Mouse (Mus musculus) midbrain, embryonic 13.5 days (tissue): ENCODE results near the gene Zfp69. TPM values are rescaled to one million over a fixed set of nuclear protein-coding genes. Genes with fewer than 3 reads are reported as not detected.

Experiments used
- ATAC-seq: fragments of 200-750 bp; cut with Nextera tagmentation; 2 replicates; pipeline ENCODE4 v1.8.0; 2017; ENCODE audit warnings: mild to moderate bottlenecking, moderate TSS enrichment, moderate library complexity
- H3K27ac ChIP-seq: fragments of 300-500 bp; sonication (generic); 2 replicates; pipeline ENCODE4 v1.5.1; 2015; ENCODE audit warnings: inconsistent platforms, mild to moderate bottlenecking, moderate library complexity
- H3K27me3 ChIP-seq: fragments of 300-500 bp; sonication (generic); 2 replicates; pipeline ENCODE4 v1.6.1; 2015; ENCODE audit warnings: mild to moderate bottlenecking, inconsistent platforms
- H3K36me3 ChIP-seq: fragments of 300-500 bp; sonication (generic); 2 replicates; pipeline ENCODE4 v1.6.1; 2015; ENCODE audit warnings: mild to moderate bottlenecking, inconsistent platforms
- H3K4me1 ChIP-seq: fragments of 300-500 bp; sonication (generic); replicated peaks from 2 replicates; pipeline ENCODE4 v1.6.1; 2015; ENCODE audit warnings: inconsistent platforms
- H3K4me2 ChIP-seq: fragments of 300-500 bp; sonication (generic); replicated peaks from 2 replicates; pipeline ENCODE4 v1.6.1; 2015; ENCODE audit warnings: moderate library complexity, mild to moderate bottlenecking, inconsistent platforms
- H3K4me3 ChIP-seq: fragments of 300-500 bp; sonication (generic); replicated peaks from 2 replicates; pipeline ENCODE4 v1.5.1; 2015; ENCODE audit warnings: mild to moderate bottlenecking, inconsistent platforms
- H3K9ac ChIP-seq: fragments of 300-500 bp; sonication (generic); replicated peaks from 2 replicates; pipeline ENCODE4 v1.6.1; 2015; ENCODE audit warnings: mild to moderate bottlenecking, inconsistent platforms
- H3K9me3 ChIP-seq: fragments of 300-500 bp; sonication (generic); 2 replicates; pipeline ENCODE4 v1.6.1; 2016; ENCODE audit warnings: mild to moderate bottlenecking, inconsistent platforms
- WGBS: fragments of 180-500 bp; shearing (Covaris S2); methylation state at CpG from one replicate; pipeline ENCODE4 v1.1.7; 2015; 5-methylcytosine and 5-hydroxymethylcytosine counted together
- polyA plus RNA-seq: library from polyadenylated mRNA; unstranded; fragments of >200 nt; fragmentation: Nextera tagmentation; extraction: Ambion mirVana; gene quantifications from 2 replicates; pipeline ENCODE4 v1.2.1, GENCODE M21; 2015

Gene Zfp69
- polyA plus RNA-seq, 1 experiment from 2014 or later: 9.4 TPM

- no peak overlapping the region for H3K27ac ChIP-seq
- WGBS: 82% methylated on average over 11 of the region's 11 CpGs
- H3K9me3 ChIP-seq: no peaks in the 10 kb centered on the region
- peaks cover 12% of the 10 kb centered on the region for H3K4me1 ChIP-seq
- no peaks in the 10 kb centered on the region for H3K36me3 ChIP-seq
- no peak overlapping the region for H3K9ac ChIP-seq
- no peak overlapping the region for H3K4me2 ChIP-seq
- H3K27me3 ChIP-seq: peaks cover 11% of the 10 kb centered on the region
- H3K4me3 ChIP-seq: no peak overlapping the region
- ATAC-seq: no peak
These were observed 57.7 kb downstream of the Zfp69 start for GRCm38 (mm10) chr4:120893656-120894401.

DNA sequence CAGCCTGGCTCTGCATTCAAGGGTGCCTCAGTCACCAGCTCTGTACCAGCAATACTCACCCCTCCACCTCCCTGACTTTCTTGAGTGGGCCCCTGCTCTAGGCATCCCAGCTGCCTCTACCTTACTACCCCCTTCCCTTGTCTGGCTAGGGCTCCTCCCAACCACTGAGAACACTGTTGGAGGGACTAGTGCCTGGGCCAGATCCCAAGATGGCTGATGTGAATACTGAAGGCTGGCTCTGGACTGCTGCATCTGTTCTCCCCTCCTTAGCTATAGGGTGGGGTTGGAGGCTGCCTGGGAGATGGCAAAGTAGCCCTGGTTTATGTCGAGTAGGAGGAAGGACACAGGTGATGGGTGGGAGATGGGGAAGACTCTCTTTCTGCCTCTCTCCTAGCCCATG is 59.0 kb downstream of the Zfp69 start:
- H3K4me3 ChIP-seq: no peak overlapping the region
- peaks cover 14% of the 10 kb centered on the region for H3K27me3 ChIP-seq
- no peak overlapping the region for H3K9ac ChIP-seq
- no peak for ATAC-seq
- H3K4me1 ChIP-seq: peaks cover 12% of the 10 kb centered on the region
- 67% methylated on average over 1 of the region's 1 CpGs for WGBS
- H3K9me3 ChIP-seq: no peaks in the 10 kb centered on the region
- no peaks in the 10 kb centered on the region for H3K36me3 ChIP-seq
- no peak overlapping the region for H3K4me2 ChIP-seq
- no peak overlapping the region for H3K27ac ChIP-seq

- H3K4me3 ChIP-seq: no peak overlapping the region
- H3K9ac ChIP-seq: no peak overlapping the region
- no peak overlapping the region for H3K27ac ChIP-seq
- peaks cover 12% of the 10 kb centered on the region for H3K4me1 ChIP-seq
- ATAC-seq: no peak
- no peaks in the 10 kb centered on the region for H3K36me3 ChIP-seq
- no peak overlapping the region for H3K4me2 ChIP-seq
- H3K27me3 ChIP-seq: peaks cover 19% of the 10 kb centered on the region
- no peaks in the 10 kb centered on the region for H3K9me3 ChIP-seq
These were observed 59.5 kb downstream of the Zfp69 start for GRCm38 (mm10) chr4:120891960-120892359.

DNA sequence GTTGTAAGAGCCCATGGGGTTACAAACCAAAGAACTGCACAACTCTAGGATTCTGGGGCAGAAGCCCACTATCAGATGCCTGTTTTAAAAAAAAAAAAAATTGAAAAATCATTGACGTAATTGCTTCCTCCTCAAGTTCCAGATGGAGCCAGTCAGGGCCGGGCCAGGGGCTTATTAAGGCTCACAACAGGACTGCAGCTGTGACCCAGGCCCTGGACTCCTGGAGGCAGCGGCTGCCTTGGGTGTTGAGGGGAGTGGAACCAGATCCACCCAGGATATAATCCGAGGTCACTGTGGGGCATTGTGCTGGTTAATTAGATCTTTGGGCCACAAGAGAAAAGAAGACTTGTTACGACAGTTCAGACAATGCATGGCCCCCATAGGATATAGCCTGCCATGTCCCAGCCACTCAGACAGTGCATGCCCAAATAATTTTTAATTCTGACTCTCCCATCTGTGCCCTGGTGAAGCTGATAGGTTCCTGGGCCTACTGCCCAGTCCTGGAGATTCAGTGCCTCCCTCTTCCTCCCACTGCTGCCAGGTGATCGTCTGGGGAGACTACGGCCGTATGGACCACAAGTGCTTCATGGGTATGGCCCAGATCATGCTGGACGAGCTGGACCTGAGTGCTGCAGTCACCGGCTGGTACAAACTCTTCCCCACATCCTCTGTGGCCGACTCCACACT is 60.6 kb downstream of the Zfp69 start:
- no peak overlapping the region for H3K4me2 ChIP-seq
- H3K9me3 ChIP-seq: no peaks in the 10 kb centered on the region
- peak; percentile 59 for ATAC-seq
- H3K9ac ChIP-seq: no peak overlapping the region
- H3K36me3 ChIP-seq: no peaks in the 10 kb centered on the region
- peaks cover 25% of the 10 kb centered on the region for H3K27me3 ChIP-seq
- peak overlapping the region; percentile 20; the same call in 1 of the 2 replicates for H3K27ac ChIP-seq
- no peak overlapping the region for H3K4me3 ChIP-seq
- peaks cover 15% of the 10 kb centered on the region for H3K4me1 ChIP-seq
- 42% methylated on average over 11 of the region's 11 CpGs for WGBS

- Histone ChIP-seq H3K27ac (no peak overlapping the region), H3K9me3 (no peaks in the 10 kb centered on the region), H3K9ac (no peak overlapping the region), H3K36me3 (no peaks in the 10 kb centered on the region), H3K4me2 (no peak overlapping the region), H3K4me1 (peaks cover 19% of the 10 kb centered on the region), H3K27me3 (peaks cover 32% of the 10 kb centered on the region), H3K4me3 (no peak overlapping the region)
- 71% methylated on average over 8 of the region's 8 CpGs for WGBS
- ATAC-seq: no peak
These were observed 62.6 kb downstream of the Zfp69 start for GRCm38 (mm10) chr4:120888884-120889283.

GRCm38 (mm10) chr4:120887381-120888112 is 64.0 kb downstream of the Zfp69 start:
- peaks cover 30% of the 10 kb centered on the region for H3K27me3 ChIP-seq
- no peak overlapping the region for H3K4me3 ChIP-seq
- no peak overlapping the region for H3K9ac ChIP-seq
- H3K36me3 ChIP-seq: no peaks in the 10 kb centered on the region
- no peak overlapping the region for H3K27ac ChIP-seq
- WGBS: 31% methylated on average over 8 of the region's 8 CpGs
- peaks cover 27% of the 10 kb centered on the region for H3K4me1 ChIP-seq
- no peak for ATAC-seq
- H3K4me2 ChIP-seq: no peak overlapping the region
- no peaks in the 10 kb centered on the region for H3K9me3 ChIP-seq

GRCm38 (mm10) chr4:120886811-120887210 is 64.7 kb downstream of the Zfp69 start:
- H3K27me3 ChIP-seq: peaks cover 30% of the 10 kb centered on the region
- no peak overlapping the region for H3K4me2 ChIP-seq
- WGBS: 87% methylated on average over 5 of the region's 5 CpGs
- no peak overlapping the region for H3K27ac ChIP-seq
- no peak overlapping the region for H3K4me3 ChIP-seq
- H3K9me3 ChIP-seq: no peaks in the 10 kb centered on the region
- H3K4me1 ChIP-seq: peaks cover 34% of the 10 kb centered on the region
- no peaks in the 10 kb centered on the region for H3K36me3 ChIP-seq
- H3K9ac ChIP-seq: no peak overlapping the region
- ATAC-seq: no peak

DNA sequence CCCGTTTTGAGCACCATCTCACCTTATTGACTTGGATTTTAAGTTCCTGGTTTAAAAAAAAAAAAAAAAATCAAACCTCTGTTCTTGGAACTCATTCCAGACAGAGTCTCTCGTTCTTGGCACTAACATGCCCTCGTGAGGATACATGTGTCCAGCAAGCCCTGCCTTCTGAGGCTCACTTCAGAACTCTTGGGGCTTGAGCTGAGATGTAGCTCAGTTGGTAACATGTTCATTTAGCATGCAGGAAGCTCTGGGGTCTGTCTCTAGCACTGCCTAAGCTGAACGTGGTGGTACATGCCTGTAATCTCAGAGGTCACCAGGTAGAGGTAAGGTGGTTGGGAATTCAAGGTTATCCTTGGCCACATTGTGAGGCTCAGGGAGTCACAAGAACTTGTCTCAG is 65.4 kb downstream of the Zfp69 start:
- no peak for ATAC-seq
- Histone ChIP-seq H3K4me1 (peaks cover 41% of the 10 kb centered on the region), H3K27ac (no peak overlapping the region), H3K36me3 (no peaks in the 10 kb centered on the region), H3K4me3 (no peak overlapping the region), H3K4me2 (no peak overlapping the region), H3K9me3 (no peaks in the 10 kb centered on the region), H3K27me3 (peaks cover 30% of the 10 kb centered on the region), H3K9ac (no peak overlapping the region)
- WGBS: 37% methylated on average over 4 of the region's 4 CpGs

DNA sequence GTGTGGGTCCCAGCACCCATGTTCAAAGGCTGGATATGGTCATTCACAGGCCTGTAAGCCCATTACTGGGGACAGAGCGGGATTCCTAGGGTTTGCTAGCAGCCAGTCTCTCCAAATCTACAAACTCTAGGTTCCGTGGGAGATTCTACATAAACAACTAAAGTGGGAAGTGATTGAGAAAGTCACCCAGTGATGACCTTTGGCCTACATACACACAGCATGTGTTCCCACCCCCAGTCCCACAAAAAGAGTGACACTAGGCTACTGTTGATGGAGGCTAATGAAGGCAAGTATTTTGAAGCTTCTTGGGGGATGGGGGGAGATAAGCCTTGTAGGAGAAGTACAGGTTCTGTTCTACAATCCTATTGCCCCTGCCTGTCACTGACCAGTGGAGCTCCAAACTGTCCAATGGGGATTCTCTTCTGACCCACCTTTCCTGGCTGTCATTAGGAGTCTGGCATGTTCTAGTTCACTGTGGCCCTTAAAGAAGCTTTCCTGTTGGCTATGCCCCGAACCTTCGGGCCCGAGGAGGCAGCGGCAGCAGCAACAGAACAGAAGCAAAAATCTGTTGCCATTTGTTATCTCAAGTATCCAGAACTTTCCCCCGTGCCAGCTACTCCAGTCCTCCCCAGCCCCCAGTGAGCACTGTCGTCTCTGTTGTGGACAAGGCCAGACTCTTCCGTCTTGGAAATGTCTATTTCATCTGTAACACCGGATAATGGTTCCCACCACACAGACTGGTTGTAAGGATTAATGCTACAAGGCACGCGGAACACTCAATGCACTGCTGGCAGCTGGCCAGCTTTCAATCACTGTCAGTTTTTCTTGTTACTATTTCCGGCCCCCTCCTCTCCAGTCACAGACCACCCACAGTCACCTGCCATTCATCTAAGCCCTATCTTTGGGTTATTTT is 66.0 kb downstream of the Zfp69 start:
- Histone ChIP-seq H3K36me3 (no peaks in the 10 kb centered on the region), H3K4me3 (no peak overlapping the region), H3K9me3 (no peaks in the 10 kb centered on the region), H3K4me1 (peaks cover 42% of the 10 kb centered on the region), H3K27me3 (peaks cover 35% of the 10 kb centered on the region), H3K27ac (no peak overlapping the region), H3K4me2 (no peak overlapping the region), H3K9ac (no peak overlapping the region)
- 40% methylated on average over 13 of the region's 13 CpGs for WGBS
- no peak for ATAC-seq

DNA sequence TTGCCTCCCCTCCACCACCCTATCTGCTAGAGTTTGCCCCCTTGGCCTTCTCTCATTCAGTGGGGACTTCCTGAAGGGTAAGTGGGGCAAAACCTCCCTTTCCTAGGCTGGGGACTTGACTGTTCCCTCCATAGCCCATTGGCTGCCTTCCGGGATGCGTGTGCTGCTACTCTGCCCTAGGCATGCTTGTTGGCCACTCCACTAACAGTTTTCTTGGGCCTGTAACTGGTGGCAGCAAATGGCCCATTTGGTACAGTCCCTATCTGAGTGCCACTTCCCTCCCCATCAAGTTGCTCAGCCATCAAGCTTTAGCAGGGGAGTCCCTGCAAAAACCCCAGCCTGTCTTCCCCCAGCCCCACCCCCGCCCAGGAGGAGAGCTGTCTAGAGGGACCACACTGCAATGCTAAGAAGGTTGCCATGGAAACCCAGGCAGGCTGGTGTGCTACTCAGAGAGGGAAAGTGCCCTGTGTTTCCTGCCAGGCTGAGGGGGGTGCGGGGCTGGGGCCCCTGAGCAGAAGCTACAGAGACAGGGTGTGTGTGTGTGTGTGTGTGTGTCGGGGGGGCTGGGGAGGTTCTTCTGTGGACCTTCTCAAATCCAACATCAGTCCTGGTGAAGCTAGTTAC is 69.4 kb downstream of the Zfp69 start:
- Histone ChIP-seq H3K4me3 (no peak overlapping the region), H3K27ac (no peak overlapping the region), H3K36me3 (no peaks in the 10 kb centered on the region), H3K4me1 (peaks cover 50% of the 10 kb centered on the region), H3K4me2 (peak overlapping the region; percentile 26; the same call in 1 of the 2 replicates), H3K9ac (no peak overlapping the region), H3K27me3 (peaks cover 31% of the 10 kb centered on the region), H3K9me3 (no peaks in the 10 kb centered on the region)
- peak; percentile 93 for ATAC-seq
- 28% methylated on average over 5 of the region's 5 CpGs for WGBS

- no peak for ATAC-seq
- H3K4me1 ChIP-seq: peaks cover 46% of the 10 kb centered on the region
- no peak overlapping the region for H3K27ac ChIP-seq
- no peaks in the 10 kb centered on the region for H3K9me3 ChIP-seq
- peaks cover 24% of the 10 kb centered on the region for H3K27me3 ChIP-seq
- no peaks in the 10 kb centered on the region for H3K36me3 ChIP-seq
- no peak overlapping the region for H3K4me3 ChIP-seq
- no peak overlapping the region for H3K9ac ChIP-seq
- no peak overlapping the region for H3K4me2 ChIP-seq
- WGBS: 51% methylated on average over 6 of the region's 6 CpGs
These were observed 70.6 kb downstream of the Zfp69 start for GRCm38 (mm10) chr4:120880731-120881432.
